In genomic region chr15:96132636-96133035, GRCm38 (mm10) we compare ENCODE assay signal across 9 mouse cellular contexts.
DNase-seq lines count a peak whose midpoint lies in the region; ATAC-seq and TF ChIP-seq lines count a peak whose summit lies in the region.
"Had no signal": no experiment of that assay in that cellular context is flagged by ENCODE, and none has a peak within 500 bp of the region (broad histone marks: within the 10 kb centered on the region; RNA-seq: fewer than 3 reads in every experiment).

No protein-coding gene starts in this region.

- peak; percentile 89 for DNase-seq in forebrain, embryonic 14.5 days (ENCODE audit: low spot score)
- DNase-seq in testis, postnatal 14 days (ENCODE audit: low spot score): peak; percentile 32
- DNase-seq in testis, postnatal 10 days (ENCODE audit: low spot score): no peak
- peak; percentile 10 to 22 for DNase-seq in layer of hippocampus, adult 2 months (ENCODE audit: low spot score in 2 of 2)
- DNase-seq in right cerebral cortex, postnatal 25 days: peak; percentile 23
- DNase-seq in retina, postnatal 1 day: no peak
- DNase-seq in cerebellum, adult 9-11 months: no peak

- H3K9me3 ChIP-seq in forebrain, embryonic 14.5 days (replicated peaks; ENCODE audit: control insufficient read depth, low read length): no peaks in the 10 kb centered on the region
- H3K9me3 ChIP-seq in forebrain, embryonic 12.5 days: no peaks in the 10 kb centered on the region

- peak; percentile 80 for ATAC-seq in forebrain, embryonic 14.5 days
- ATAC-seq in forebrain, embryonic 12.5 days (ENCODE audit: low FRiP score): no peak

- H3K27me3 ChIP-seq in forebrain, embryonic 14.5 days (replicated peaks; ENCODE audit: control insufficient read depth, insufficient read depth, low read length): no peaks in the 10 kb centered on the region
- H3K27me3 ChIP-seq in forebrain, embryonic 12.5 days: no peaks in the 10 kb centered on the region
- H3K27me3 ChIP-seq: CH12.LX had no signal

- WGBS in forebrain, embryonic 14.5 days: 44% methylated on average over 3 of the region's 3 CpGs
- 76% methylated on average over 3 of the region's 3 CpGs for whole genome bisulfite sequencing in forebrain, embryonic 12.5 days

- no peak overlapping the region for H3K4me2 ChIP-seq in forebrain, embryonic 14.5 days (ENCODE audit: low read length)
- H3K4me2 ChIP-seq in forebrain, embryonic 12.5 days: no peak overlapping the region

- no peak for TF ChIP-seq CTCF in layer of hippocampus, adult 2 months (conservative IDR thresholded peaks at IDR 0.05)

- no peaks in the 10 kb centered on the region for H3K36me3 ChIP-seq in forebrain, embryonic 14.5 days (ENCODE audit: control insufficient read depth, insufficient read depth, low read length)
- H3K36me3 ChIP-seq in forebrain, embryonic 12.5 days (replicated peaks): no peaks in the 10 kb centered on the region

- H3K4me3 ChIP-seq in forebrain, embryonic 14.5 days (ENCODE audit: low read depth, low read length): no peak overlapping the region
- no peak overlapping the region for H3K4me3 ChIP-seq in forebrain, embryonic 12.5 days (replicated peaks)
- no peak overlapping the region for H3K4me3 ChIP-seq in layer of hippocampus, adult 2 months

- H3K4me1 ChIP-seq in forebrain, embryonic 14.5 days (ENCODE audit: control insufficient read depth, insufficient read depth, low read length): peaks cover 7% of the 10 kb centered on the region; the same call in 1 of the 2 replicates
- peaks cover 8% of the 10 kb centered on the region for H3K4me1 ChIP-seq in forebrain, embryonic 12.5 days

- H3K27ac ChIP-seq in forebrain, embryonic 14.5 days (ENCODE audit: low read depth, low read length): no peak overlapping the region
- H3K27ac ChIP-seq in forebrain, embryonic 12.5 days: no peak overlapping the region
- no peak overlapping the region for H3K27ac ChIP-seq in layer of hippocampus, adult 2 months

- H3K9ac ChIP-seq in forebrain, embryonic 14.5 days (ENCODE audit: low read length): no peak overlapping the region
- H3K9ac ChIP-seq in forebrain, embryonic 12.5 days: no peak overlapping the region

Comparison
In these comparisons a context has a peak if more than half of its experiments do, and no peak if none do; other contexts are left out.
1. DNase-seq: peak in forebrain, embryonic 14.5 days (single experiment), testis, postnatal 14 days (single experiment), layer of hippocampus, adult 2 months (2 of 2) and right cerebral cortex, postnatal 25 days (single experiment); none in testis, postnatal 10 days (single experiment), retina, postnatal 1 day (single experiment) and cerebellum, adult 9-11 months (single experiment).